ENCODE assay signal across 8 mouse cellular contexts in genomic region chr3:100682841-100683240, GRCm38 (mm10). TPM values are rescaled to one million over a fixed set of nuclear protein-coding genes. Genes with fewer than 3 reads are reported as not detected.
DNase-seq lines count a peak whose midpoint lies in the region; ATAC-seq and TF ChIP-seq lines count a peak whose summit lies in the region.

No protein-coding gene starts in this region.

- H3K9ac ChIP-seq in CH12.LX (ENCODE audit: insufficient read depth, low read depth) = peak overlapping the region; percentile 8
- peak overlapping the region; percentile 72 for H3K9ac ChIP-seq in heart, embryonic 14.5 days (ENCODE audit: low read length)
- H3K9ac ChIP-seq in liver, embryonic 15.5 days = peak overlapping the region; percentile 53

- dilution Hi-C loops in CH12.LX (cut with MboI; ENCODE audit: extremely low pct_ligation_motif_present, extremely low pct_unique_long_range_greater_than_20kb, low sequenced_read_pairs) = no loop called here

- no peak for TF ChIP-seq EP300 in CH12.LX (IDR thresholded peaks at IDR 0.05; ENCODE audit: low read length)

- WGBS in heart, embryonic 14.5 days = 8% methylated on average over 3 of the region's 3 CpGs
- 10% methylated on average over 3 of the region's 3 CpGs for WGBS in liver, embryonic 15.5 days (ENCODE audit: insufficient replicate concordance)

- H3K79me2 ChIP-seq in CH12.LX (replicated peaks; ENCODE audit: control insufficient read depth, extremely low read depth, insufficient read depth, poor library complexity, severe bottlenecking) = peaks cover 58% of the 10 kb centered on the region

- H3K27ac ChIP-seq in gastrocnemius, adult 2 months = peak overlapping the region; percentile 48
- no peak overlapping the region for H3K27ac ChIP-seq in CH12.LX (ENCODE audit: insufficient read depth, low read depth)
- H3K27ac ChIP-seq in heart, embryonic 14.5 days (replicated peaks in 1 of 2; ENCODE audit: control insufficient read depth in 1 of 2, insufficient read depth in 1 of 2, low read depth in 2 of 2, low read length in 2 of 2) = peak overlapping the region in 1 of 2 experiments; percentile 7; a peak in 1 of 4 replicates
- peak overlapping the region; percentile 49; the same call in 1 of the 2 replicates for H3K27ac ChIP-seq in liver, embryonic 15.5 days (replicated peaks)

- H3K4me2 ChIP-seq in CH12.LX (ENCODE audit: insufficient read depth, low read depth, poor library complexity, severe bottlenecking) = peak overlapping the region; percentile 100
- H3K4me2 ChIP-seq in heart, embryonic 14.5 days (ENCODE audit: low read length) = peak overlapping the region; percentile 90
- peak overlapping the region; percentile 86 for H3K4me2 ChIP-seq in liver, embryonic 15.5 days

- no peak for TF ChIP-seq RAD21 in CH12.LX (IDR thresholded peaks at IDR 0.05; ENCODE audit: low read depth, low read length)

- in situ Hi-C loops in CH12.LX (cut with MboI; ENCODE audit: low pct_ligation_motif_present, low pct_unique_long_range_greater_than_20kb, low sequenced_read_pairs) = loop anchor here (25.0 kb wide), 1 partner anchor 271 kb away; no protein-coding TSS in a partner anchor

- no peaks in the 10 kb centered on the region for H3K9me3 ChIP-seq in CH12.LX (replicated peaks; ENCODE audit: low read length)
- H3K9me3 ChIP-seq in heart, embryonic 14.5 days (ENCODE audit: control insufficient read depth, low read length) = no peaks in the 10 kb centered on the region
- no peaks in the 10 kb centered on the region for H3K9me3 ChIP-seq in liver, embryonic 15.5 days (replicated peaks)

- intact Hi-C loops in gastrocnemius, adult 2 months (cut with DNase I) = loop anchor here (10.0 kb wide), 2 partner anchors 118 to 518 kb away; partner anchors contain the start of genes Gdap2 and Wdr3

- H3K4me3 ChIP-seq in gastrocnemius, adult 2 months = peak overlapping the region; percentile 73
- peak overlapping the region; percentile 64 to 89 (median 77) for H3K4me3 ChIP-seq in CH12.LX (replicated peaks in 1 of 3; ENCODE audit: low read depth in 2 of 3, low read length in 2 of 3, poor library complexity in 1 of 3)
- peak overlapping the region; percentile 46 to 92 for H3K4me3 ChIP-seq in heart, embryonic 14.5 days (ENCODE audit: control insufficient read depth in 1 of 2, insufficient read depth in 1 of 2, low read depth in 1 of 2, low read length in 2 of 2)
- H3K4me3 ChIP-seq in liver, embryonic 15.5 days (replicated peaks) = peak overlapping the region; percentile 94

- no peak for TF ChIP-seq CTCF in gastrocnemius, adult 2 months (IDR thresholded peaks at IDR 0.05)
- TF ChIP-seq CTCF in CH12.LX (conservative IDR thresholded peaks at IDR 0.05 in 1 of 2, IDR thresholded peaks at IDR 0.05 in 1 of 2; ENCODE audit: low read depth in 2 of 2, low read length in 2 of 2) = no peak

- no peak for TF ChIP-seq POLR2A in CH12.LX (IDR thresholded peaks at IDR 0.05; ENCODE audit: low read depth, low read length)

- peaks cover 6 to 40% of the 10 kb centered on the region in 2 experiments; a peak in 3 of 4 replicates for H3K4me1 ChIP-seq in CH12.LX (ENCODE audit: control insufficient read depth in 1 of 2, insufficient read depth in 2 of 2)
- H3K4me1 ChIP-seq in heart, embryonic 14.5 days (ENCODE audit: control insufficient read depth in 2 of 2, insufficient read depth in 2 of 2, low read length in 2 of 2) = peaks cover 8 to 28% of the 10 kb centered on the region in 2 experiments; a peak in 3 of 4 replicates
- peaks cover 53% of the 10 kb centered on the region for H3K4me1 ChIP-seq in liver, embryonic 15.5 days (replicated peaks)

- no peaks in the 10 kb centered on the region for H3K27me3 ChIP-seq in CH12.LX (replicated peaks)
- no peaks in the 10 kb centered on the region for H3K27me3 ChIP-seq in heart, embryonic 14.5 days (ENCODE audit: control insufficient read depth, insufficient read depth, low read length)
- H3K27me3 ChIP-seq in liver, embryonic 15.5 days = no peaks in the 10 kb centered on the region; the same call in 1 of the 2 replicates

- peaks cover 0 to 12% of the 10 kb centered on the region in 2 experiments for H3K36me3 ChIP-seq in CH12.LX (replicated peaks in 1 of 2; ENCODE audit: control insufficient read depth in 1 of 2, insufficient read depth in 1 of 2, low read length in 1 of 2)
- no peaks in the 10 kb centered on the region for H3K36me3 ChIP-seq in heart, embryonic 14.5 days (ENCODE audit: control insufficient read depth, insufficient read depth, low read length)
- H3K36me3 ChIP-seq in liver, embryonic 15.5 days (replicated peaks) = no peaks in the 10 kb centered on the region

- no peak for DNase-seq in gastrocnemius, adult 2 months
- no peak for DNase-seq in gastrocnemius, postnatal 25 days
- no peak for DNase-seq in CH12.LX (ENCODE audit: extremely low read depth)
- no peak for DNase-seq in left cerebral cortex, adult 11 months (ENCODE audit: low spot score)
- DNase-seq in T-cell, adult 2 months (ENCODE audit: low spot score) = no peak
- DNase-seq in gastrocnemius, postnatal 10 days = no peak

- ATAC-seq in heart, embryonic 14.5 days (ENCODE audit: insufficient number of reproducible peaks, insufficient read depth, low FRiP score, low read depth) = no peak
- ATAC-seq in liver, embryonic 15.5 days (ENCODE audit: insufficient read depth) = no peak

TF ChIP-seq in CH12.LX, 34 proteins besides CTCF, POLR2A, EP300 and RAD21:
- TF ChIP-seq MAX (IDR thresholded peaks at IDR 0.05; ENCODE audit: low read length) = 0 out of 2 replicates have a peak, but pooled peaks have one; percentile 42
- TF ChIP-seq NELFE (IDR thresholded peaks at IDR 0.05; ENCODE audit: low read depth, low read length) = no peak
- no peak for TF ChIP-seq ETS1 (conservative IDR thresholded peaks at IDR 0.05; ENCODE audit: low read depth, low read length)
- no peak for TF ChIP-seq POLR2AphosphoS2 (IDR thresholded peaks at IDR 0.05; ENCODE audit: low read depth, low read length)
- peak; percentile 46 for TF ChIP-seq MXI1 (IDR thresholded peaks at IDR 0.05; ENCODE audit: low read depth, low read length)
- 0 out of 2 replicates have a peak, but pooled peaks have one; percentile 24 for TF ChIP-seq MAZ (IDR thresholded peaks at IDR 0.05; ENCODE audit: low read depth, low read length)
- no peak for TF ChIP-seq ZNF384 (IDR thresholded peaks at IDR 0.05; ENCODE audit: low read depth, low read length)
- peak; percentile 60; the same call in 1 of the 2 replicates for TF ChIP-seq SIN3A (IDR thresholded peaks at IDR 0.05; ENCODE audit: low read length)
- TF ChIP-seq GABPA (IDR thresholded peaks at IDR 0.05; ENCODE audit: insufficient replicate concordance, low read depth, low read length) = no peak

RNA-seq across cellular contexts. Expression of gene Man1a2, which starts 2.5 kb away (rescaled TPM):
- total RNA-seq in gastrocnemius, adult 2 months (2021) = 10 to 100 TPM; 20.3 to 24.8 TPM
- total RNA-seq in gastrocnemius, postnatal 25 days (2021) = 10 to 100 TPM; 19.5 to 21.1 TPM
- total RNA-seq in CH12.LX (2012; rRNA removed) (47.7 and 53.5 TPM in 2 replicates), CH12.LX (2014; rRNA removed) (31.1 and 33.4 TPM in 2 replicates)
- polyA plus RNA-seq in CH12.LX (2012; ENCODE audit: insufficient read length, low read depth) = 73.6 and 83.7 TPM in 2 replicates
- polyA plus RNA-seq in heart, embryonic 14.5 days (2014; fragmentation: Nextera tagmentation; extraction: Ambion mirVana) = 62.5 and 76.3 TPM in 2 replicates
- 30.3 and 32.0 TPM in 2 replicates for polyA plus RNA-seq in liver, embryonic 15.5 days (2015; fragmentation: Nextera tagmentation; extraction: Ambion mirVana)
- 10 to 100 TPM; 45.5 to 52.2 TPM for total RNA-seq in gastrocnemius, postnatal 10 days (2021)

Comparison
In these comparisons a context has a peak if more than half of its experiments do, and no peak if none do; other contexts are left out.
1. H3K9ac ChIP-seq: peak in every context shown above with its lines; median percentile 72 in heart, embryonic 14.5 days; 53 in liver, embryonic 15.5 days; 8 in CH12.LX.